Comparison of ENCODE assay signal across 8 mouse cellular contexts in genomic region chr3:37724946-37725735, GRCm38 (mm10). TPM values are rescaled to one million over a fixed set of nuclear protein-coding genes. Genes with fewer than 3 reads are reported as not detected.
DNase-seq lines count a peak whose midpoint lies in the region; ATAC-seq and TF ChIP-seq lines count a peak whose summit lies in the region.

No protein-coding gene starts in this region.

- H3K4me3 ChIP-seq in kidney, adult 2 months (ENCODE audit: insufficient read depth, low read depth, low read length), result no peak overlapping the region
- H3K4me3 ChIP-seq in intestine, postnatal 0 days (ENCODE audit: low read depth, low read length), result peak overlapping the region; percentile 26; the same call in 1 of the 2 replicates

- WGBS in kidney, adult 2 months, result 55% methylated on average over 6 of the region's 6 CpGs
- WGBS in intestine, postnatal 0 days, result 57% methylated on average over 6 of the region's 6 CpGs

- intact Hi-C loops in gastrocnemius, postnatal 36 days (cut with DNase I), result no loop called here

- peak overlapping the region; percentile 92 for H3K27ac ChIP-seq in kidney, adult 2 months (ENCODE audit: insufficient read depth, low read depth, low read length)
- peak overlapping the region; percentile 95 for H3K27ac ChIP-seq in intestine, postnatal 0 days (ENCODE audit: low read depth, low read length)

- H3K9me3 ChIP-seq in intestine, postnatal 0 days (ENCODE audit: control insufficient read depth), result no peaks in the 10 kb centered on the region

- peak overlapping the region; percentile 68 for H3K4me2 ChIP-seq in intestine, postnatal 0 days (replicated peaks; ENCODE audit: low read depth)

- H3K4me1 ChIP-seq in kidney, adult 2 months (ENCODE audit: control insufficient read depth, insufficient read depth, low read length), result peaks cover 33% of the 10 kb centered on the region
- H3K4me1 ChIP-seq in intestine, postnatal 0 days (replicated peaks; ENCODE audit: control insufficient read depth, insufficient read depth, low read length), result peaks cover 7% of the 10 kb centered on the region; the same call in 1 of the 2 replicates

- no peaks in the 10 kb centered on the region for H3K36me3 ChIP-seq in kidney, adult 2 months (ENCODE audit: control insufficient read depth, insufficient read depth, low read length)
- H3K36me3 ChIP-seq in intestine, postnatal 0 days (ENCODE audit: control insufficient read depth, insufficient read depth), result no peaks in the 10 kb centered on the region

- 0 out of 2 replicates have a peak overlapping the region, but pooled peaks have one; percentile 38 for H3K9ac ChIP-seq in intestine, postnatal 0 days (ENCODE audit: low read depth, low read length)

- peak; percentile 51 for DNase-seq in kidney, adult 2 months
- DNase-seq in kidney, postnatal 36 days, result no peak
- DNase-seq in 416B (ENCODE audit: low read depth), result peak; percentile 68
- DNase-seq in Muller cell, postnatal 12 days (ENCODE audit: inconsistent ontology term), result no peak
- no peak for DNase-seq in gastrocnemius, postnatal 36 days
- no peak for DNase-seq in adrenal gland, postnatal 10 days

- peak; percentile 55 for ATAC-seq in activated CD4-positive, CD25-positive, alpha-beta regulatory T cell, adult 4 months
- no peak for ATAC-seq in intestine, postnatal 0 days

- TF ChIP-seq POLR2A in kidney, adult 2 months (IDR thresholded peaks at IDR 0.05; ENCODE audit: low read depth, low read length), result no peak

- no peak for TF ChIP-seq CTCF in kidney, adult 2 months (conservative IDR thresholded peaks at IDR 0.05; ENCODE audit: insufficient read depth, insufficient read length, low read depth, low read length)
- no peak for TF ChIP-seq CTCF in intestine, postnatal 0 days (IDR thresholded peaks at IDR 0.05; ENCODE audit: low read depth)

- H3K27me3 ChIP-seq in kidney, adult 2 months (replicated peaks; ENCODE audit: control insufficient read depth, insufficient read depth, low read length), result no peaks in the 10 kb centered on the region
- no peaks in the 10 kb centered on the region for H3K27me3 ChIP-seq in intestine, postnatal 0 days (replicated peaks; ENCODE audit: control insufficient read depth, insufficient read depth, low read length)

RNA-seq across cellular contexts. Expression of gene Gm5148, which starts 0.9 kb away (rescaled TPM):
- 9.3 and 10.8 TPM in 2 replicates for polyA plus RNA-seq in kidney, adult 2 months (2012; rRNA removed)
- 1 to 10 TPM; 1.5 to 1.6 TPM for polyA plus RNA-seq in activated CD4-positive, CD25-positive, alpha-beta regulatory T cell, adult 4 months (2017; shearing (Covaris generic))
- polyA plus RNA-seq in intestine, postnatal 0 days (2015; fragmentation: Nextera tagmentation; extraction: Ambion mirVana), result 4.5 and 5.7 TPM in 2 replicates
- not detected for total RNA-seq in gastrocnemius, postnatal 36 days (2021)
- total RNA-seq in adrenal gland, postnatal 10 days (2021), result 1 to 10 TPM in 1 of 2 experiments, under 1 TPM in 1; 0.39 to 1.1 TPM

Comparison
In these comparisons a context has a peak if more than half of its experiments do, and no peak if none do; other contexts are left out.
1. DNase-seq: peak in kidney, adult 2 months (single experiment) and 416B (single experiment); none in kidney, postnatal 36 days (0 of 2), Muller cell, postnatal 12 days (single experiment), gastrocnemius, postnatal 36 days (0 of 2) and adrenal gland, postnatal 10 days (single experiment).